Mouse (Mus musculus) neural tube, embryonic 14.5 days (tissue): ENCODE measurements around the gene Armc10. TPM values are rescaled to one million over a fixed set of nuclear protein-coding genes. Genes with fewer than 3 reads are reported as not detected.
A peak's percentile ranks its signal among the peaks of the same experiment; 100 is the strongest.
"Not testable (repeated sequence)": the region's sequence is repeated elsewhere in the genome, so short reads cannot be mapped to it uniquely, and the experiment has no call there.

Experiments
- ATAC-seq: fragments of 200-750 bp; cut with Nextera tagmentation; 2 replicates; pipeline ENCODE4 v1.8.0; 2017; ENCODE audit warnings: low read depth, mild to moderate bottlenecking, moderate TSS enrichment, moderate library complexity
- H3K27ac ChIP-seq: fragments of 300-500 bp; sonication (generic); 2 replicates; pipeline ENCODE4 v1.5.1; 2014; ENCODE audit warnings: low read depth, mild to moderate bottlenecking, control low read depth, low read length, moderate library complexity, mixed read lengths
- H3K27me3 ChIP-seq: fragments of 300-500 bp; sonication (generic); 2 replicates; pipeline ENCODE4 v1.6.1; 2014; ENCODE audit warnings: low read length; ENCODE audit not compliant: control insufficient read depth, insufficient read depth
- H3K36me3 ChIP-seq: fragments of 300-500 bp; sonication (generic); 2 replicates; pipeline ENCODE4 v1.6.1; 2014; ENCODE audit warnings: low read length, mixed read lengths; ENCODE audit not compliant: control insufficient read depth, insufficient read depth
- H3K4me1 ChIP-seq: fragments of 300-500 bp; sonication (generic); 2 replicates; pipeline ENCODE4 v1.6.1; 2014; ENCODE audit warnings: low read length; ENCODE audit not compliant: control insufficient read depth, insufficient read depth
- H3K4me2 ChIP-seq: fragments of 300-500 bp; sonication (generic); 2 replicates; pipeline ENCODE4 v1.6.1; 2014; ENCODE audit warnings: mild to moderate bottlenecking, low read depth, low read length, control low read depth
- H3K4me3 ChIP-seq: fragments of 300-500 bp; sonication (generic); 2 replicates; pipeline ENCODE4 v1.5.1; 2014; ENCODE audit warnings: low read depth, low read length, control low read depth, mixed read lengths
- H3K9ac ChIP-seq: fragments of 300-500 bp; sonication (generic); replicated peaks from 2 replicates; pipeline ENCODE4 v1.6.1; 2014; ENCODE audit warnings: low read depth, mild to moderate bottlenecking, control low read depth, low read length, mixed read lengths
- H3K9me3 ChIP-seq: fragments of 300-500 bp; sonication (generic); 2 replicates; pipeline ENCODE4 v1.6.1; 2016; ENCODE audit warnings: low read length; ENCODE audit not compliant: control insufficient read depth
- WGBS: fragments of 180-500 bp; shearing (Covaris S2); extraction: QIAGEN DNeasy Blood & Tissue Kit; methylation state at CpG from one replicate; pipeline ENCODE4 v1.1.7; 2014; 5-methylcytosine and 5-hydroxymethylcytosine counted together
- polyA plus RNA-seq: library from polyadenylated mRNA; unstranded; fragments of >200 nt; fragmentation: Nextera tagmentation; extraction: Ambion mirVana; gene quantifications from 2 replicates; pipeline ENCODE4 v1.2.1, GENCODE M21; 2014

Armc10 gene
- polyA plus RNA-seq, 1 experiment from 2014 or later = 51.1 TPM

DNA sequence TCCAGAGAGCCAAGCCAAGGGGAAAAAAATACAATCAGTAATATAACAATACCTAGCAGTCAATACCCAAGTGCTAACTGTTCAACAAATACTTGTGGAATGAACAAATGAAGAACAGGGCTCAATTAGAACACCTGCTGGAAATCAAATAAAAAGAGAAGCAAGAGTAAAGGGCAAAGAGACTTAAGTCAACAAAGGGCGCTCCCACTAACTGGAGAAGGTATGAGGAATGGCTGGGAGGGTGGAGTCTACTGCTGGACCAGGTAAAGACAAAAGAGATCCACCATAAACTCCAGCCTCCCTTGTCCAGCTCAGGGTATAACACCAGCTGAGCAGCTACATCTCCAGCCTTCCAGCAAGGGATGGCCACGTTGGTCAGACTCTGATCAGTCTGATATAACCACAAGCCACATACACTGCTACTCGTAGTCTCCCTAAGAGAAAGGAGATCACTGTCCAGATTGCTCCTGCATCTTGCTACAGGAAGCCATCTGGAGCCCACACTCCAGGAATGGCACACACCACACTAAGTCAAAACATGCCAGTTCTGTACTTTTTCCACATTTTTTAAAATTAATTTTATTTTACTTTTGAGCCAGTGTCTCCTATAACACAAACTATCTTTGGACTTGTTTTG lies 49.4 kb downstream of the Armc10 start:
- H3K36me3 ChIP-seq = no peaks in the 10 kb centered on the region
- 93% methylated on average over 3 of the region's 3 CpGs for WGBS
- H3K9ac ChIP-seq = no peak overlapping the region
- H3K27me3 ChIP-seq = no peaks in the 10 kb centered on the region
- H3K27ac ChIP-seq = no peak overlapping the region
- H3K9me3 ChIP-seq = no peaks in the 10 kb centered on the region
- no peak for ATAC-seq
- H3K4me3 ChIP-seq = no peak overlapping the region
- H3K4me1 ChIP-seq = no peaks in the 10 kb centered on the region
- H3K4me2 ChIP-seq = no peak overlapping the region

DNA sequence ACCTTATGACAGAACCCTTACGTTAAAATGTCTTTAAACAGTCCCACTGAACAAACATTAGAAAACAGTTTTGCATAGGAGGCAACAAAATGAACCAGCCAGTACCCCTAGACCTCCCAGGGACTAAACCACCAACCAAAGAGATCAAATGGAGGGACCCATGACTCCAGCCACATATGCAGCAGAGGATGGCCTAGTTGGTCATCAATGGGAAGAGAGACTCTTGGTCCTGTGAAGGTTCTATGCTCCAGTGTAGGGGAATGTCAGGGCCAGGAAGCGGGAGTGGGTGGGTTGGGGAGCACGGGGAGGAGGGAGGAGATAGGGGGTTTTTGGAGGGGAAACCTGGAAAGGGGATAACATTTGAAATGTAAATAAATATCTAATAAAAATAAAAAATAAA lies 53.9 kb downstream of the Armc10 start:
- not testable (repeated sequence) for H3K36me3 ChIP-seq, H3K27ac ChIP-seq, H3K4me3 ChIP-seq, H3K4me2 ChIP-seq, H3K4me1 ChIP-seq, H3K9ac ChIP-seq, H3K27me3 ChIP-seq, H3K9me3 ChIP-seq, ATAC-seq
- WGBS = 90% methylated on average over 3 of the region's 3 CpGs

DNA sequence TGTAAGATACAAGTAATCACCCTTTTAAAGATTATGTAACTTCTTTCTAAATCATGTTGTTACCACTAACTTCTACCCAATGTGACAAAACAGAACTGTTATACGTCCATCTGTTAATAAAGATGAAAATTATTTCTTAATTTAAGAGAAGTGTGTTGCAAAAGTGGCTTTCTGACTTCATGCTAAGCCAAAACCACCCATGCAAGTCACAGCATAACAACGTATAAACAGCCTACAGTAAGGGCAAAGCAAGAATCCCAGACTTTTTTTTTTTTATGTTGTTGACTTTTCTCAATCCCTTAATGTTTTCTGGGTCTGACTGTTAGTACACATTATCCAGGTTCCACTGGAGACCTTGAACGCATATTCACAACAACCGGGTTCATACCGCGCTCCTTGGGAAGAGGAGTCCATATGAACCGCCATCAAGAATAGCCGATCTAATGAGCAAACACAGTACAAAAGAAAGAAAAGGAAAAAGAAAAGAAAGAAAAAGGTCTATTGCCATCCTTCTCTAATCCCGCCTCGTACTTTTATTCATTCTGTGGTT lies 54.7 kb downstream of the Armc10 start:
- 10% methylated on average over 10 of the region's 10 CpGs for WGBS
- no peak for ATAC-seq
- Histone ChIP-seq H3K4me2 (peak overlapping the region; percentile 54), H3K9me3 (no peaks in the 10 kb centered on the region), H3K4me1 (no peaks in the 10 kb centered on the region), H3K27ac (no peak overlapping the region), H3K9ac (no peak overlapping the region; the same call in 1 of the 2 replicates), H3K27me3 (no peaks in the 10 kb centered on the region), H3K36me3 (no peaks in the 10 kb centered on the region), H3K4me3 (peak overlapping the region; percentile 61)

DNA sequence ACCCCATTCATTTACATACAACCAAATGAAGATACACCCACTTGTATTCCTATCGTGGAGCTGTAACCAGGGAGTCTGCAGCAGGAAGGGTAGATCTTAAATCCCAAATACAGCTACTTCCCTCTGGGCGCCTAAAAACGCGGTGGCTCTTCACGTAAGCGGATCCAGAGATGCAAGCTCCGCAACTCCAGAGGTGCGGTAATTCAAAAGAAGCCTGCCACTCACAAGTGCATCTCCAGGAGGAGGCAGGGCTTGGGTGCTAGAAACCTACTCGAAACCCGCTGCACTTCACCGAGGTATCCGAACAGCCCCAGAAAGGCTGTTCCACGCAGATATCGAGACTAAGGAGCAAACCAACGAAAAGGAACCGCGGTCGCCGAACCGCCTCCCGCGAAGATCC lies 55.3 kb downstream of the Armc10 start:
- H3K4me2 ChIP-seq = peak overlapping the region; percentile 54
- peak; percentile 82 for ATAC-seq
- H3K9me3 ChIP-seq = no peaks in the 10 kb centered on the region
- no peaks in the 10 kb centered on the region for H3K4me1 ChIP-seq
- H3K36me3 ChIP-seq = no peaks in the 10 kb centered on the region
- peak overlapping the region; percentile 98; the same call in 1 of the 2 replicates for H3K27ac ChIP-seq
- peak overlapping the region; percentile 90 for H3K9ac ChIP-seq
- WGBS = under 1% methylated on average over 22 of the region's 22 CpGs
- H3K27me3 ChIP-seq = no peaks in the 10 kb centered on the region
- H3K4me3 ChIP-seq = peak overlapping the region; percentile 61

DNA sequence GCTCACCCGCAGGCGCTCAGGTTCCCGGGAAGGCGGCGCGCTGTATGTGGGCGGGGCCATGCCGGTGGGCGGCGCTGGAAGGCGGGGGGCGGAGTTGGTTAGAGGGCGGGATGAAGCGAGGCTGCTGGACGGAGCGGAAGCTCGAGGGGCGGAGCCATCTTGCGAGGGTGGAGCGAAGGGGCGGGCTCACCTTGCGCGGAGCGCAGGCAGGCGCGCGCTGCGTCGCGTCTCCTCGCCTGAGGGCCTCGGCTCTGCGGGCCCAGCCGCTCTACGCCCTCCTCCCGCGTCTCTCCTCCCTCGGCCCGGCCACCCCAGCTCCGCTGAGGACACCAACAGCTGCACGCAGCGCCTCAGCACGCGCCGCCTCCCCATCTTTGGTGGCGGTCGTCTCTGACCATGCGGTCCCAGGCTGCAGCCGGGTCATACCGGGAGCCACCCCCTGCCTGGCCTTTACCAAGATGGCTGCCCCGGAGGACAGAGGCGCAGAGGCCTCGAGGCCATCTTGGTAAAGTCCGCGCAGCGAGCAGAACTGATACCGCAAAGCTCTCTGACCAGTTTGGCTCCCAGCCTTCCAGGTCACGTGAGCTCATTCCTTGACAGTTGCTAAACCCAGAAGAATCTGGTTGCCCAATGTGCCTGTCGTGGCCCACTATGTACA lies 55.9 kb downstream of the Armc10 start, which contains the start of gene Napepld:
Napepld (minus strand) TSS at position 46 of the 658 bp plus-strand sequence.
- peak within 1 kb of the TSS; percentile 61 for H3K4me3 ChIP-seq
- ATAC-seq = peak; percentile 99
- no peaks in the 10 kb centered on the region for H3K36me3 ChIP-seq
- H3K27me3 ChIP-seq = no peaks in the 10 kb centered on the region
- peak within 1 kb of the TSS; percentile 54 for H3K4me2 ChIP-seq
- peak within 1 kb of the TSS; percentile 90 for H3K9ac ChIP-seq
- H3K9me3 ChIP-seq = no peaks in the 10 kb centered on the region
- peak within 1 kb of the TSS; percentile 98 for H3K27ac ChIP-seq
- under 1% methylated on average over 36 of the region's 59 CpGs for WGBS
- H3K4me1 ChIP-seq = no peaks in the 10 kb centered on the region

DNA sequence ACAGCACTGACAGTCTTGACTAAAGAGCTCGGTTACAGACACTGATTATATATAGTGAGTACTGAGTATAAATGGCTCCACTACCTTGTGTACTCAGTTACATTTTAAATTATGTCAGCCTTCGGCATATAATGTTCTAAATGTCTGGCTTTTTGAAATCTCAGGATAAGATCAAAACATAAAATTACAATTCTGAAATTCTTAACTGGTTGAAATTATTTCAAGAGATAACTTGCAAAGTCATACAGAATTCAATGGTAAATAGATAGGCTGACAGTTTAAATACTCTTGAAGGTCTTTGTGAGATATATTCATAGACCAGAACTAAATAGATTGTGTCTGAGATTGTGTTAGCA lies 56.4 kb downstream of the Armc10 start:
- H3K4me1 ChIP-seq = no peaks in the 10 kb centered on the region
- no peaks in the 10 kb centered on the region for H3K9me3 ChIP-seq
- no peaks in the 10 kb centered on the region for H3K36me3 ChIP-seq
- peak overlapping the region; percentile 54 for H3K4me2 ChIP-seq
- peak overlapping the region; percentile 90 for H3K9ac ChIP-seq
- ATAC-seq = no peak
- peak overlapping the region; percentile 61 for H3K4me3 ChIP-seq
- H3K27me3 ChIP-seq = no peaks in the 10 kb centered on the region
- WGBS = 48% methylated on average over 2 of the region's 2 CpGs
- H3K27ac ChIP-seq = peak overlapping the region; percentile 98

DNA sequence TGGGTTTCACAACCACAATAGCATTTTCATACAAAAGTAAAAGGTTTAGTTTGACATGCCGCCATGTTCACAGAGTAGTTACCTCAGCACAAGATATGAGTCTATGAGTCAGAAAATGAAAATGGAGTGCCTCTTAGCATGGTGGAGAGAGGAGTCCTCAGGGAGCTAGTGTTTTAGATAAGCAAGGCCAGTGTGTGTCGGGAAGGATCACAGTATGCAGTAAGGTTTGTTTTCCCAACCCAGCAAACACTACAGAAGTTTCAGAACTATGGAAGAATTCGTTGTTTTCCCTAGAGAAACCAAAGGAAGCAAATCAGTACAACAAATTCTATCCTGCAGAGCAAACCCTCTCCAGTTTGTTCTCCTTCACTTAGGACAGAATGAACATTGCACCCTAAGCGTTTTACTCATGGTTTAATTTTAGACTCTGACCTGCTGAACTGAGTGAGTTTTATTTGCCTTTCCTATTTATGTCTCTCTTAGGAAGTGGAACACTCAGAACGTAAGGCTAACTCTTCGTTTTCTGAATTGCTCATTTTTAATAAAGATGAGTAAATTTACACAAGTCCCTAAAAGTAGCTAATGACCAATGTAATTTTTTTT lies 57.4 kb downstream of the Armc10 start:
- WGBS = 87% methylated on average over 6 of the region's 6 CpGs
- H3K27ac ChIP-seq = no peak overlapping the region
- H3K9ac ChIP-seq = no peak overlapping the region
- no peaks in the 10 kb centered on the region for H3K27me3 ChIP-seq
- H3K4me1 ChIP-seq = no peaks in the 10 kb centered on the region
- no peaks in the 10 kb centered on the region for H3K36me3 ChIP-seq
- no peak for ATAC-seq
- no peak overlapping the region for H3K4me3 ChIP-seq
- H3K4me2 ChIP-seq = no peak overlapping the region
- H3K9me3 ChIP-seq = no peaks in the 10 kb centered on the region

DNA sequence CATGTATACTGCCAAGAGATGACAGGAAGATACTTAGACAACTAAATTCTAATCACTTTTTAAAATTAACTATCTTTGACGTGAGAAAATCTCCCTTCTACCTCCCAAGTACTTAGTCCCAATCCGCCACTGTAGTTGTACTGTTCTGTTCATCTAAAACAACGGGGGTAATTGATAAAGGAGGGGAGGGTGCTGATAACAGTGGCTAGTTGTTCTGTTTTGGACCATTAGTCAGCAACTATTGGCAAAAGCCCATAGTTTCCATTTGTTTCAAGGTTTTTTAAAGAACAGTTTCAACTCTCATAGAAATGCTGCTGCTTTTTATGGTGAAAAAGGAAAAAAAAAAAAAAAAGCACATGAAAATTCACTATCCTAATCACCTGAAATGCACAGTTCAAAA lies 58.1 kb downstream of the Armc10 start:
- Histone ChIP-seq H3K9me3 (no peaks in the 10 kb centered on the region), H3K9ac (no peak overlapping the region), H3K27ac (no peak overlapping the region), H3K4me3 (no peak overlapping the region), H3K4me1 (no peaks in the 10 kb centered on the region), H3K27me3 (no peaks in the 10 kb centered on the region), H3K4me2 (no peak overlapping the region), H3K36me3 (no peaks in the 10 kb centered on the region)
- WGBS = 81% methylated on average over 3 of the region's 3 CpGs
- no peak for ATAC-seq

DNA sequence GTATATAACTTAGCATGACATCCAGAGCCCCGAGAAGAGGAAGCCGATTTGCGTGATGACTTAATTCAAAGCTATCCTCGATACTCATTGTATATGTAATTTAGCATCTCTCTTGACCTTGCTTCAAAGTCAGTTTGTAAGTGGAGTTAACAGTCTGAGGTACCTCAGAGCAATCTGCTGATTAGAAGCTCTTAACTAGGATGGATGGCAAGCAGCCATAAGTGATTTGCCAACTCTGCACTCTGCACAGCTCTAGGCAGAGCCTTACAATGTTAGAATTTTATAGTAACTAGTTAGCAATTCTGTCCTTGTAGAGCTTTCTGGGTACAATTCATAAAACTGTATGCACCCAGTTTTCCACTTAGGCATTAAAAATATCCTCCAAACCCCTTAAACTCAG lies 60.9 kb downstream of the Armc10 start:
- H3K36me3 ChIP-seq = no peaks in the 10 kb centered on the region
- no peak for ATAC-seq
- no peak overlapping the region for H3K9ac ChIP-seq
- no peaks in the 10 kb centered on the region for H3K27me3 ChIP-seq
- WGBS = 97% methylated on average over 4 of the region's 4 CpGs
- H3K27ac ChIP-seq = no peak overlapping the region
- H3K4me3 ChIP-seq = no peak overlapping the region
- H3K4me2 ChIP-seq = no peak overlapping the region
- H3K4me1 ChIP-seq = no peaks in the 10 kb centered on the region
- no peaks in the 10 kb centered on the region for H3K9me3 ChIP-seq
